Mouse (Mus musculus) embryo, embryonic 11.5 days (tissue): ENCODE measurements around the gene Vsx2.
"Not testable (repeated sequence)": the region's sequence is repeated elsewhere in the genome, so short reads cannot be mapped to it uniquely, and the experiment has no call there.

Experiments used
- DNase-seq: peaks from one replicate; pipeline ENCODE4 v3.0.0-alpha.2; 2012; ENCODE audit warnings: low read depth, low spot score

The Vsx2 gene

GRCm38 (mm10) chr12:84569336-84569970 is at the start of gene Vsx2:
Gene Vsx2 (plus strand): TSS chr12:84569762.
- no peak for DNase-seq

DNA sequence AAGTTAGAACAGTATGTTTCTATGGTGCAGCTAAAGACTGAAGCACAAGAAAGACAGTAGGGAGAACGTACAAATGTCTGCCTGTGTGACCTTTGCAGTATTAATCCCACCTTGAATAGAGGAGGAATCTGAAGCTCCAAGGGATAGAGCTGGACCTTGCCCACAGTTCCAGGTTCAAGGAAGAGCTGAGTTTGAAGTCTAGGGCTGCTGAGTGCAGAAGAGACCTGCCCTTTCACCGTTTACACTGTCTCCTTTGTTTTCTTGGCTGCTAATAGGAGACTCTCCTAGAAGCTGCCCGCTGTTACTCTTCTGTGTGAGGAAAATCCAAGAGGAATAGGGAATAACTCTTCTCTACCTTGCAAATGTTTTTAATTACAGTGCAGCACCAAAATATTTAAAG is 45.8 kb upstream of the Vsx2 start:
- no peak for DNase-seq

- peak; percentile 20 for DNase-seq
These were observed 45.2 kb upstream of the Vsx2 start for GRCm38 (mm10) chr12:84524147-84525050.

GRCm38 (mm10) chr12:84525422-84525821 is 44.1 kb upstream of the Vsx2 start:
- no peak for DNase-seq

DNA sequence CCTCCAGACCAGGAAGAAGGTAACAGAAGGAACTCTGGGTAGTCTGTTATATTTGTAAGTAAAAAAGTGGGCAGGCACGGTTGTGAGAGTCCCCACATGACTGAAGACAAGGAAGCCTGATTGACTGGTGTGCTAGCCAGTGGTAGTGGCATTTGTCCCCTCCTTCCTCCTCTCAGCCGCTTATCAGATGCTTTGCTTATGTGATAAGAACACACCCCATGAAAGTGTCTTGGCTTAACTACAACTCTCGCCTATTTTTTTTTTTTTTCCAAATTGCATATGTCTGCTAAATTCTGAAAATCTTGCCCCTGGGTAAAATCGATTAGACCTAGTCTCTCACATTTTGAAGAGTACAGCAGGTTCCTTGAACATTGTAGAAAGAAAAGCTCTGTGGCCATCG is 39.1 kb upstream of the Vsx2 start:
- DNase-seq, result no peak

GRCm38 (mm10) chr12:84531906-84532829 is 37.4 kb upstream of the Vsx2 start:
- DNase-seq, result no peak

DNA sequence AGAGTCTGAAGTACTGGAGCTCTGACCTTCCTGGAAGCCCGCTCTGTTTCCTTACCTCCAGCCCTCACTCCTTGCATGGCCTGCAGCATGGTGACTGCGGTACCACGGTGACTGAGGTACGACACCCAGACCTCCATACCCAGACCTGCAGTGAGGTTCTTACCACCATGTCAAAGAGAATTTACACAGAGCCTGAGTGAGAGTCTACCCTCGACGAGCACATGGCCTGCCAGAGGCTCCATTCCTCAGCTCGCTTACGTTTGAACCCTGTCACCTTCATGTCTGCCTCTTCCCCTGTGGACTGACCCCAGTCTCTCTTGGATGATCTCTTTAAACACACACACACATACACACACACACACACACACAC is 36.7 kb upstream of the Vsx2 start:
- no peak for DNase-seq

DNA sequence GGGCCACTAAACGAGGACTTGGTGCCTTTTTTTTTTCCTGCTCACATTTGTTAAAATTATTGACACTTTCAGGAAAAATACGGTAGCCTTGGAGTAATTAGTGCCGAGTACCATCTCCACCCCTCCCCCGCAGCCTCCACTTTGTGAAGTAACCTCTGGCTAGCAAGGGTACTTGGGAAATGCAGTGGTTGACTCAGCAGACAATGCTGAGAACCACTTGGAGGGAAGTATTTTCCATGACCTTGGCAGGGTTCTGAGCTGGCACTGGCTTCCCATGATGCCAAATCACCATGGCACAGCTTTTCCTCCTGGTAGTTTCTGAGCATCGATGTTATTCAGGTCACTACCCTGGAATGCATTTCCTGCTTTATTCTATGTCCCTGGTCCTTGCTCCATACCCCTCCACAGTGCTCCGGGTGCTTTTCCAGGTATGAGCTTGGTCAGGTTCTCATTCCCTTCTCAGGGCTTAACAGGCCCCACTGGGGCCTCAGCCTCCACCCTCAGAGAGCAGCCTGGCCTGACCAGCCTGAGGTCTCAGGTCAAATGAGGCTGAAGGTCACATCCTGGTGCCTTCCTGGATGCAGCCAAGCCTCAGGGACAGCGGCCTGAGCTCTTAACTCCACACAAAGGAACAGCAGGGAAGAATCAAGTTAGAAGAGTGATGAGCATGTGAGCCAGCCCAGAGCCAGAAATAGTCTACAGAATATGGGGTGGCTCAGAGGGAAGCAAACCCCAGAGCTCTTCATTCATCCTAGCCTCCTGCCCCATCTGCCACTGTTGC is 35.7 kb upstream of the Vsx2 start:
- no peak for DNase-seq

DNA sequence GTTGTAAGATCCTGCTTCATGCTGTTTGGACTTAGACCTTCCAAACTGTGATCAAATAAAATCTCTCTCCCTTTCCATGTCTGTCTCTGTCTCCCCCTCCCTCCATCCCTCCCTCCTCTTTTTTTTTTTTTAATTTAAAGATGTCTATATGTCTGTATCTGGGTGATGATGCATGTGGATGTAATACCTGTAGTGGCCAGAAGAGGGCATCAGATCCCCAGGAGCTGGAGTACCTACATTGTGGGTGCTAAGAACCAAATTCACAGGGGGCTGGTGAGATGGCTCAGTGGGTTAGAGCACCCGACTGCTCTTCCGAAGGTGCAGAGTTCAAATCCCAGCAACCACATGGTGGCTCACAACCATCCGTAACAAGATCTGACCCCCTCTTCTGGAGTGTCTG is 30.0 kb upstream of the Vsx2 start:
- not testable (repeated sequence) for DNase-seq

DNA sequence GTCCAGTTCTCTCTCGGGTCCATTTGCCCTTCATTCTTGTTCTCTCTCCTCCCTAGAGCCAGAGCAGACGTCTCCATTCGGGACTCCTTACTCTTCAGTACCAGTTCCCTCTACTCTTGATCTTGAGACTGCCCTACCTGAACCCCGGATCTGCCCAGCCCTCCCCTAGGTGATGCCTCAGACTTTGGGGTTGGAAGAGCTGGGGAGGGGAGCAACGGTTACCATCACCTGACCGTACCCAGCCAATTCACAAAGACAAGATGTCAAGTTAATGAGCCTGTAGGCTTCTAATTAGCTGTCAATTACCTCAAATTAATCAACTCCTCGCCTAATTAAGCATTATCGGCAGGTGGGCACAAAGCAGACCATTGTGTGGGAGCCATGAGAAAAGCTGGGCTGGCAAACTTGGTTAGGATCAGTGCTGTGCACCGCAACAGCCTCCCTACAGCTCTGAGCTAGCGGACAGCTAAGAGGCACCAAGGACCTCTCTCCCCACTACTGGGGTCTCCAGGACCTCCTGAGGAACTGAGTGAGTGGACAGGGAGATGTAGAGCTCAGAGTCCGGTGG is 28.1 kb upstream of the Vsx2 start:
- no peak for DNase-seq

DNA sequence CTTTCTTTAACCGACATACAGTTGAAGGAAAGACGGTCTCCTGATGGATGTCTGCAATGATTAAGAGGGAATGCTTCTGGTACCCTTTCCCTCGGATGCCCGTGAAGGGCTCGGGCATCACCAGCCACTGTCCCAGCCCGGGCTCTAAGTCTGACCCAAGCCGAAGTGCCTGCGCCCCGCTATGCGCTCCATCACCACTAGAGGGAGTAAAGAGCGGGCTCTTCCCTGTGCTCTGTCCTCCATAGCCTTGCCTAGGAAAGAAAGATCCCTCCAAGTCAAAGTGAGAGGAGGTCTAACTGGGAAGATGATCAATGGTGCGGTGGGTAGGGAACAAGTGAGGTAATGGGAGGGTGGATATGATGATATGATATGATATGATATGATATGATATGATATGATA is 23.5 kb upstream of the Vsx2 start:
- peak; percentile 54 for DNase-seq

DNA sequence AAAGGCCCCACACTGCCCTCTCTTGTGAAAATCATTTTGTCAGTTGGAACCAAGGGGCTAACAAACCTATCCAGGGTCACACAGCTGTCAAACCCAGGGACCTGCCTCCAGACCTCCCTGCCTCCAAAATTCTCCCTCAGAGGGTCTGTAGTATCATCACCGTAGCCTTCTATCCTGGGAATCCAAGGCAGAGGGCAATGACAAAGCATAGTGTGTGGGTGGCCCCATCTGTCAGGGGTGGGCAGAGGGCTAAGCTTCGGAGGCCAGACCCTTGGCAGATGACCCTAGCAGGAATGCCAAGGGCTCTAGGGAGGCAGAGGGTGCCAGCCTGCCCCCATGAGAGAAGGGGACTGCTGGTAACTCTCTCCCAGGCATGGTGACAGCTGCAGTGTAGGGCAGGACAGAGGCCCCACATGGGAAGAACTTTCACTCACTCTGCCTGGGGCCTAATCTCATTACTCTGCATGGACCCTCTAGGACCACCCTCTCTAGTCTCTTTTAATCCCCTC is 22.9 kb upstream of the Vsx2 start:
- no peak for DNase-seq

DNA sequence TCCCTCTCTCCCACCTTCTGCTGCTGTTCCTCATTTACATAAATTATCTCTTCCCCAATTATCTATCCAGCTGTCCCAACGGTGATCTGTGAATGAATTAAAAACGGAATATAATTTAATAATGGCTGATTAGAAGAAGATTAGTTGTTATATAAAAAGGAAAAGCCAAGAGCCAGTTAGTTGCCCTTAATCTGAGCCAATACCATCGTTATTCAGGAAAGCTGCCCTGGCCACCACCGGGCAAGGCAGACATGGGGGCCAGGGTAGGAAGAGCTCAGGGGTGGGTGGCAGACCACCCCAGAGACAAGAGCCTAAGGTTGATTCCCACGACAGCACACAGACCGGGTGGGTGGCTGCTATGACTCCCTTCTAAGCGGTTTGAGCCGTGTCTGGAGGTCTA is 21.3 kb upstream of the Vsx2 start:
- DNase-seq, result no peak

DNA sequence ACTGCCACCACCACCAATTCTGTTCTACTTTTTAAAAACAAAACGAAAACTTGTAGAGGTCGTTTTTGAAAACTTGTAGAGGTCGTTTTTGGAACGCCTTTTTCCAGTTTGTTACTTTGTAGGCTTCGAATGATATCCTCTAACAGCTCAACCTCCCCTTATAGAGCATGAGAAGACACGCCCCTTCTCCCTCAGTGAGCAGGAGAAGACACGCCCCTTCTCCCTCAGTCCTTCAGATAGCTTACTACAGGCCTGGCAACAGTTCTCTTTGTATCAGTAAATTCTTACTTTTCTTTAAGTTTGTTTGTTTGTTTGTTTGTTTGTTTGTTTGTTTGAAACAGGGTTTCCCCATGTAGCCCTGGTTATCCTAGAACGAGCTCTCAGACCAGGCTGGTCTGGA is 14.3 kb upstream of the Vsx2 start:
- no peak for DNase-seq

- DNase-seq, result no peak
These were observed 7.0 kb upstream of the Vsx2 start for GRCm38 (mm10) chr12:84562558-84562957.

- no peak for DNase-seq
These were observed 2.0 kb upstream of the Vsx2 start for GRCm38 (mm10) chr12:84567576-84567975.

DNA sequence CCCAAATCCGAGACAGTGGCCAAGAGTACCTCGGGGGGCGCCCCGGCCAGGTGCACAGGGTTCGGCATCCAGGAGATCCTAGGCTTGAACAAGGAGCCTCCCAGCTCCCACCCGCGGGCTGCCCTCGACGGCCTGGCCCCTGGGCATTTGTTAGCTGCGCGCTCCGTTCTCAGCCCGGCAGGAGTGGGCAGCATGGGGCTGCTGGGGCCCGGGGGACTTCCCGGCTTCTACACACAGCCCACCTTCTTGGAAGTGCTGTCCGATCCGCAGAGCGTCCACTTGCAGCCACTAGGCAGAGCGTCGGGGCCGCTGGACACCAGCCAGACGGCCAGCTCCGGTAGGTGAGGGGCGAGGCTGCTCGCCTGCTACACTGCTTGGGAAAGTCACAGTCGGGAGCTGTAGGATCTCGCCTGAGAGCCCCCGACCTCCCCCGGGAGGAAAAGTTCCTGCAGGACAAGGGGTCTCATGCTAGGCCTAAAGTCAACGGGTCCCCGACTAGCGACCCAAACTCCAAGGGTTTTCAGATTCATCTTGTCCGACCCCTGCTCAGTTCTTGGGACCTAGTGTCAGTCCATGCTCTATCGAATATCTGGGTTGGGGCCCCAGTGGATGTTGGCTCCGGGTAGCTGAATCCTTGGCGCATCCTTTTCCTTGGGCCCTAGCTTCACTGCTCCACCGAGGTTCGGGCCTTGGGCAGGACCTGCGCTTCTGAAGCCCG is 573 bp downstream of the Vsx2 start:
- no peak for DNase-seq

- no peak for DNase-seq
These were observed 1.3 kb downstream of the Vsx2 start for GRCm38 (mm10) chr12:84570694-84571415.
